Mouse (Mus musculus): Measurements from ENCODE around the gene Zdhhc14. TPM values are rescaled to one million over a fixed set of nuclear protein-coding genes. Genes with fewer than 3 reads are reported as not detected.

The Zdhhc14 gene
- polyA plus RNA-seq, 2 experiments from 2014 or later: 0.15 to 0.17 TPM

DNA sequence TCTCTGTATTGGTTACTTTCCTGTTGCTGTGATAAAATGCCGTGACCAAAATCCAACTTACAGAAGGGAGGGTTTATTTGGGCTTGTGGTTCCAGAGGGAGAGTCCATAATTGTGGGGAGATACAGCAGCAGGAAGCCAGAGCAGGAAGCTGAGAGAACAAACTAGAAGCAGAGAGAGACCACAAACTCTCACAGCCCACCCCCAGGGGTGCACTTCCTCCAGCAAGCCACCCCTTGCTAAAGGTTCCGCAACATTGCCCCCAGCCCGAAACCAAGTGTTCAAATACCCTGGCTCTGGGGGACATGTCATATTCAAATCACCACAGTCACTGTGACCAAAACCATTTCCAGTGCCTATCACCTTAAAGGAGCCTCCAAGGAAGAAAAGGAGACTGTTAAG lies 254.0 kb downstream of the Zdhhc14 start:
- ATAC-seq: no peak

- ATAC-seq: peak; percentile 71
Measured at GRCm38 (mm10) chr17:5747539-5748500, 255.5 kb downstream of the Zdhhc14 start.

DNA sequence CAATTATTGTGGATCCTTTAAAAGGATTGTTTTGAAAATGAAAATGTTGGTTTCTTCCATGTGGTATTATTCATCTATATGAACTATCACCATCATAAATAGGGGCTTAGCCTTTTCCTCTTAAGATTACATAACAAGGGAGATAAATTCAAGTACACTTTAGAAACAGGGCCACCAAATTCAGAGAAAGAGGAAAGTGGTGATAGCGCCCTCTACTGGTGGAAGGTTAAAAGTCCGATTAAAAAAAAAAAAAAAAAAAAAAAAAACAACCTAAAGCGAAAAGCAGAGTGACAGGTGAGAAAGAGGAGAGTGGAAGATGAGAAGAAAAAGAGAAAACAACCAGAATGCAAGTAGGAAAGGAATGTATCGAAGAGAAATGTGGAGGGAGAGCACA lies 256.1 kb downstream of the Zdhhc14 start:
- ATAC-seq: no peak

DNA sequence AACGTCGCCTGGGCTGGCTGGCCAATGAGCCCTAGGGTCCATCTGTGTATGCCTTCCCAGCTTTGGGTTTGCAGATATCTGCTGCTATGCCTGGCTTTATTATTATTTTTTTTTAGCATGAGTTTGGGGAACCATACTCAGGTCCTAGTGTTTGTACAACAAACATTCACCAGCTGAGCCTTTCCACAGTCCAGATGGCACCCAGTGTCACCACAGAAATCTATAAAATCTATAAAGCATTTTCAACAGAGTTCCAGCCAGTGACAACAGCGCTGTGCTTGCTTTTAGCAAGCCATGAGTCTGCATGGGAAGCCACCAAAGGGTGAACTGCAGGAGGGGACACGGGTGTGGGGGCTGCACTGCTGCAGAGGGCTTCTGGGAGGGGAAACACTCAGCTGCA lies 257.9 kb downstream of the Zdhhc14 start:
- ATAC-seq: no peak

DNA sequence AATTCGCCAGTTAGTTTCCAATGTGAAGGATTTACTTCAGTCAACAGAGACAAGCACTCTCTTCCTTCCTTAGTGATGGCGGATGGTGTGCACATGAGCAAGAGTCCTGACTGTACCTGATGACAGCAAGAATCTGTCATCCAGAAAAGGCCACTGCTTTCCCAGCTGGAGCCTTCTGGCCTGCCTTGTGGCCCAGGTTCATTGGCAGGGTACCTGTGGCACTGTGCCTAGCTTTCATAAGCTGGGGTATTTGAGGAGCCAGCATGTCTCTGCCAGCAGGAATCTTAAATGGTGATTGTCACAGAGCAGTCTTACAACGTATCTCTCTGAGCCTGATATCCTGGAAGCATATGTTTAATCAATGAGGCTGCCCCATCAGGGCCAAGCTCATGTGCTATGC lies 258.7 kb downstream of the Zdhhc14 start:
- no peak for ATAC-seq

DNA sequence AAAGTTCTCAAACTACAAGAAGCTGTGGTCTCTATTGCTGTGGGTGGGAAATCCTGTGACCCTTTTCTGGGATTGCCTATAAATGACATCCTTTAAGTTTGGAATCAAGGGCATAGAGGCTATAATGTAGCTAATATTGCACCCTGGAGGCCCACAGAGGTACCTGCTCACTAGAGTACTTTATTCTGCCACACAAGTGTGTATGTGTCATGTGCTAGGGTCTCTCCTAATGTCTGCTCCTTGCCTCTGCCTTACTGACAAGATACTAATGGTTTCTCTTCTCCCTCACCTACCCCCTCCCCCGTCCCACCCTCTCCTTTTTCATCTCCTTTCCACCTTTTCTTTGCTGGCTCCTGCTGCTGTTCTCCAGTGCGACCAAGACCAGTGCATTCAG lies 260.0 kb downstream of the Zdhhc14 start:
- ATAC-seq: no peak

DNA sequence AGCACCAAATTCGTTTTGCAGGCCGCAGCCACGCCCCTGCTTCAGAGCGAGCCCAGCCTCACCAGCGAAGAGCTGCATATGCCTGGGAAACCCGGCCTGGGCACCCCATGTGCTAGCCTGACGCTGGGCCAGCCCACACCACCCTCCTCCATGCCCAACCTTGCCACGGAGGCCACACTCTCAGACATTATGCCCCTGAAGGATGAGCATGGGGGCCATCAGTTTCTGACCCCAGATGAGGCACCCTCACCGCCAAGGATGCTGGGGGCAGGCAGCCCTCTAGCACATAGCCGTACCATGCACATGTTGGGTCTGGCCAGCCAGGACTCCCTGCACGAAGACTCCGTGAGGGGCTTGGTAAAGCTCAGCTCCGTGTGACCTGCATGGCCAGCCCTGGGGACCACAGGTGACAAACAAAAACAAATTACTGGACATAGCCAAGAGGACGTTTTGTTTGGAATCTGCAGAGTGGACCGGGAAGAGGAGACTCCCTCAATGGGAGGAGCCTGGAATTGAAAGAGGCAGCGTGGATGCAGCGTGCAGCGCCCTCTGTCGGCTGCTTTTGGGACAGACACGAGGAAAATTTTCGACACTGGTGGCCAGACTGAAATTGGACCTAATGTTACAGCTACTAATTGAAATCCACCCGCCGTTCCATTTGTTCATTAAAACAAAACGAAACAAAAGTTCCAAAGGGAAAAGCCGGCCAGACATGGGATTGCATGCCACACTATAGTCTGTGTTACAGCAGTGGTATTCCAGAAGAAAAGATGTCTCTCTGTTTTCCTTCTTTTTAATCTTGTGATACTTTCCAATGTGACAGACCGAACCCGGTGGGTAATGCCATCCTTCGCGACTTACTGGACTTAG lies 260.6 kb downstream of the Zdhhc14 start:
- ATAC-seq: no peak

- no peak for ATAC-seq
Measured at GRCm38 (mm10) chr17:5755489-5755888, 263.1 kb downstream of the Zdhhc14 start.

- ATAC-seq: peak; percentile 51
Measured at GRCm38 (mm10) chr17:5756065-5756464, 263.7 kb downstream of the Zdhhc14 start.

DNA sequence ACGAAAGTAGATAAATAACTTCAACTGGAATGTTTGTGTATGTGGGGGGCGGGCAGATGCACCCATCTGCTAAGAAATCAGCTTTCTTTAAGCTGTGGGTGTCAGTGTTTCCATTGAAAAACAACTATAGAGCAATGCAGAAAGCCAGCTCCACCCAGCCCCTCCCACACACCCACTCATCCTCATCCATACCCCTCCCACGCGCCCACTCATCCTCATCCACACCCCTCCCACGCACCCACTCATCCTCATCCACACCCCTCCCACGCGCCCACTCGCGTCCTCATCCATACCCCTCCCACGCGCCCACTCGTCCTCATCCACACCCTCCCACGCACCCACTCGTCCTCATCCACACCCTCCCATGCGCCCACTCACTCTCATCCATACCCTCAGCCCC lies 264.5 kb downstream of the Zdhhc14 start:
- ATAC-seq: no peak

DNA sequence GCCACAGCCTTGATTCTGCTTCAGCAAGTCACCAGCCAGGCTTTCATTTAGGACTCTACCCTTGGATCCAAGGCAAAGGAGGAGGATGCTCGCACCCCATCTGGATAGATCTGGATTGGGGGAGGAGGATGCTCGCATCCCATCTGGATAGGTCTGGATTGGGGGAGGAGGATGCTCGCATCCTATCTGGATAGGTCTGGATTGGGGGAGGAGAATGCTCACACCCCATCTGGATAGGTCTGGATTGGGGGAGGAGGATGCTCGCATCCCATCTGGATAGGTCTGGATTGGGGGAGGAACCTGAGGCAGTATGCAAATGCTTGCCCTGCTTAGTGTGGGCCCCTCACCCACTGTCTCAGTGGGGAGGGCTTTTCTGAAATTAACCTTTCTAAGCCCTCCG lies 271.4 kb downstream of the Zdhhc14 start:
- no peak for ATAC-seq

- no peak for ATAC-seq
Measured at GRCm38 (mm10) chr17:5764270-5764669, 271.9 kb downstream of the Zdhhc14 start.

DNA sequence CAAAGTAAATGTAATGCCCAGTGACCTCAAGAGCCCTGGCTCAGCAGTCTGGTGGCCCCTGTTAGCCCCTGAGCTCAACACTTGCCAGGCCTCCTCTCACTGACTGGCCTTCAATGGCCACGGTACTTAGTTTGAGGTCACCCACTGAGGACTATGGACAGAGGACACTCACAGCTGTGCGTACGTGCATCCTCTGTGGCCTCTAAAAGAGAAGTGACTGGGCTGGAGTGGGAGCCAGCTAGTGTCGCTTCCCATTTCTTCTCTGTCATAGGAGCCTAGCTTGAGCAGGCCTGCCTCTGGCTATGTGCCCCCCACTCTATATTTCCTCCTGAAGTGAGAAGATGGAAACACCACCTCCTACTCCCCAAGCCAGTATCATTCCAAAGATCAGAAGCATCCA lies 273.4 kb downstream of the Zdhhc14 start:
- no peak for ATAC-seq

GRCm38 (mm10) chr17:5768164-5768705 lies 275.9 kb downstream of the Zdhhc14 start:
- ATAC-seq: no peak

DNA sequence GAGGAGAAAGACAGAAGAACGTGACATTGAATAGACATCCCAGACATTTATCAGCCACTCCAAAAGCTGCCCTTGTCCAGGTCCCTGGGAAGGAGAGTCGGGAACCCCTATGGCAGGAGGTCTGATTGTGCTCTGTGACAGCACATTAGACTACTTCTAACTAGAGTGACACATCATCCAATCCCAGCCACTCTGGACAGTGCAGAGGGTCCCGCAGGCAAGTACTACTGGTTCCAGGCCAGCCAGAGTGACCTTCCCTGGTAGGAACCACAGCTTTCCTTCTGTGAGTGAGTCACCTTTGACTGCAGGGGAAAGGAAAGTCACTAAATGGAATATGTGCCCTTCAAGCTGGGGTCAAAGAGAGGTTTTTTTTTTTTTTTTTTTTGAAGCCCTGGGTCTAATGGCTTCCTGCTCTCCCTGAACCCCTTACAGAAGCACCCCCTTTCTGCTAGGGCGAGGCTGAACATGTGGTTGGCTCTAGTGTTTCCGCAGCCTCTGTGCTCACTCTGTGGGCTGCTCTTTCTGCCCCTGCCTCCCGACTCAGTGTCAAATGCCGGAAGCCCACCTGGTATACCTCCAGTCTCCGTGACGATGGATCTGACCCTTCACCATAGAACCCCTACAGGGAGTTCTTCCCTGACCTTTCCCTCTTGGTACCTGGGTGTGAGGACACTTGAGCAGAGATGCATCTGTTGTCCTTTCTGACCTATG lies 276.6 kb downstream of the Zdhhc14 start:
- no peak for ATAC-seq

- peak; percentile 23 for ATAC-seq
Measured at GRCm38 (mm10) chr17:5769776-5770175, 277.4 kb downstream of the Zdhhc14 start.

DNA sequence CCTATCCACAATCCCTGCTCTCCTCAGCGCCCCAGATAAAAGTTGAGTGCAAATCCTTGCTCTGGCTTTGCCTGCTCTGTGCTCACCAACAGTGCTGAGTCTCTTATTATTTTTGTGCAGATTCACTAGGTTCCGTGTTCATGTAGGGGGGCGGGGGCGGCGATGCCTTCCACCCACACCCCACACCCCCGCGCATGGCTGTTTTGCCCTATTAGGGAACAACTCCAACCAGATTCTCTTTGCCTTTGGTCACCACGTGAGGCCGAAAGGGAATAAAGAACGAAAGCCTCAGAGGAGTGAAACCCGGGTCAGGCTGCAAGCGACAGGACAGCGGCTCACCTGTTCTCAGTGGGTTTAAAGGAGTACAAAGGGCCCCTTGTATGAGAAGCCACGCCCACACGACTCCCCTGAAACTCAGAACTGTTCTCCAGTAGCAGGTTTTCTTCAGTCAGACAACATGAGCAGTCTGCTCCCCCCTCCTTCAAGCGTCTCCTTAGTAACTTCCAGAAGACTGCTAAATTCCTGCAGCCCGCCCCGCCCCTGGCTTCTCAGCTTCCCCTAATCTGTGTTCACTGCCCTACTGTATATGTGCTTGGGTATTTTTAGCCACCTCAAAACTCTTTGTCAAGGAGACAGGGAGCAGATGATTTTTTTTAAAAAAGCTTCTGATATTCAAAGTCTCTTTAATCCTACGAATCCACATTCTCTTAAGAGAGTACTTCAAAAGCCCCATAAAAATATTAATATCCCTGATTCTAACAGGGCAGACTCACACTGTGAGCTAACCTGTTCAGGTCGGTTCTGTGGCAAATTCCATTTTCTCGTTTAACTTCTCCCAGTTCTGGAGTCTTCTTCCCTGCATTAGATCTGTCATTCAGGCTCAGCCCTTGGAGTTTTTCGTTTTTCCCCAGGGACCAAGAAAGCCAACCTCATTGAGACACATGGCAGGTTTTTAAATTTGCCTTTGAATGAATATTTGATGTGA lies 278.2 kb downstream of the Zdhhc14 start:
- no peak for ATAC-seq

GRCm38 (mm10) chr17:5780213-5780975 lies 288.0 kb downstream of the Zdhhc14 start:
- no peak for ATAC-seq

DNA sequence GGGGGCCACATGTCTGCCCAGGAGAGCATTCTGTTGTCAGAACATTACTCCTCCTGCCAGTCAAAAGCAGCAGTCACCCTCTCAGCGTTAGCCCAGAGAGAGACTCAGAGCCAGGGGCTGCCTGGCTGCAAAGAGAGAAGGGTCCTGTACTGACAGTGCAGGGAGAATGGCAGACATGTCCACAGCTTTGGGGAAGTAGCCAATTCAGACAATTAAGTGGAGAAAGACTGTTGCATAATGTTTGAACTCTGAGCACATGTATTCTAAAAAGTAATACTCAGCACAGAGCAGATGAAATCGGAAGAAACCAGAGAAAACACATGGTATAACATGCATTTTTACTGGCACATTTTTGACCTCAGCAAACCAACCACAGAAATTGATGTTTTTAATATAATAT lies 292.9 kb downstream of the Zdhhc14 start:
- ATAC-seq: no peak

- no peak for ATAC-seq
Measured at GRCm38 (mm10) chr17:5792164-5792791, 299.9 kb downstream of the Zdhhc14 start.

Data from activated CD4-positive, CD25-positive, alpha-beta regulatory T cell, adult 4 months (primary cell).